Mouse (Mus musculus): ENCODE data around the gene Rnf123. TPM values are rescaled to one million over a fixed set of nuclear protein-coding genes. Genes with fewer than 3 reads are reported as not detected.

Gene Rnf123
- polyA plus RNA-seq (2012; rRNA removed) = 53.9 and 64.1 TPM in 2 replicates

GRCm38 (mm10) chr9:108082988-108083431 is at the start of gene Rnf123:
Rnf123 (minus strand) TSS chr9:108083346.

GRCm38 (mm10) chr9:108094184-108094941 is 11.2 kb upstream of the Rnf123 start, which contains the start of gene Apeh:
Apeh (minus strand) TSS chr9:108094606.

GRCm38 (mm10) chr9:108080168-108080567 is 3.0 kb downstream of the Rnf123 start, which contains the start of gene Mst1:
Mst1 (plus strand) TSS chr9:108080436.

DNA sequence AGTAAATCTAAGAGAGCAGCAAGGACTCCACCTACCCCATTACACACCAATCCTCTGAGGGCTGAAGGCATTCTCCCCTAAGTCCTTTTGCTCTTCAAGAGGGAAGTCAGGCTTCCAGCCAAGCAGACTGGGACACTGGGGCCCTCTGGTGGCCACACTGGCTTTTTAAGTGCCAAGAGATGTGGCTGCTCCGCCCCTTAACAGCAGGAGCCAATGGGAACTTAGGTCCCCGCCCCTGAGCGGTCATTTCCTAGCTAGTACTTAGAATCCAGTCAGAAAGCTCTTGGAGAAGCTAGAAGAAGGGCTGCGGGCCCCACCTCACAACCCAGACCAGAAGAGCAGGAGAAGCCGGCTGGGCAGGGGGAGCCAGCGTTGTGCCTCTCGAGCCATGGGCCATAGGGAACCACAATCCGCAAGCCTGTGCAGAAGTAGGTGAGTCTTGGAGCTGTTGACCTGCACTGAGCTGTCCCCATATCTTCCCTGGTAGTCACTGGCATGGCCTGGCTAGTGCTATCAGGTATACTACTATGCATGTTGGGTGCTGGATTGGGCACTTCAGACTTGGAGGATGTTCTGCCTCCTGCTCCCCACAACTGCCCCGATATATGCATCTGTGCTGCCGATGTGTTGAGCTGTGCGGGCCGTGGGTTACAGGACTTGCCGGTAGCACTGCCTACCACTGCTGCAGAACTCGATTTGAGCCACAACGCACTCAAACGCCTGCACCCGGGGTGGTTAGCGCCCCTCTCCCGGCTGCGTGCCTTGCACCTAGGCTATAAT is 30.1 kb downstream of the Rnf123 start, which contains the start of gene Amigo3:
Gene Amigo3 (plus strand): TSS at position 275 of the 780 bp plus-strand sequence.

DNA sequence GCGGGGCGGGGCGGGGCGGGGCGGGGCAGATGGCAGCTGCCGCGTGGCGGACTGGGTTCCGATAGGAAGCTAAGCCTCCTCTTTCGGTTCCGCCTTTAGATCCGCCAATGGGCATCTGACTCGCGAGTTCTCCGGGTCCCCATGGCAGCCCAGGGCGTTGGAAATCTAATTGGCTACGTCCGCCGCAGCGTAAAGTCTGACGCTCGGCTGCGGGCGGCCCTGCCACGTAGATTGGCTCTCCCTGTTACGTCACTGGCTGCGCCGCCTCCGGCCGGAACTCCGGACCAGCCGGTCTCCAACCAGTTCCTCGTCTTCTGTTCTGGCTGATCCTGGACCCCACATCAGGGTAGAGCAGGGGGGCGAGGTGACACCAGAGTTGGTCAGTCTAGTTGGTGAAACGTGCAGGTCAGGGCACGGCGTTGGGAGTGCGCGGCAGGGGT is 34.1 kb downstream of the Rnf123 start, which contains the start of gene Gmppb:
Gene Gmppb (plus strand): TSS at position 227 of the 440 bp plus-strand sequence.

DNA sequence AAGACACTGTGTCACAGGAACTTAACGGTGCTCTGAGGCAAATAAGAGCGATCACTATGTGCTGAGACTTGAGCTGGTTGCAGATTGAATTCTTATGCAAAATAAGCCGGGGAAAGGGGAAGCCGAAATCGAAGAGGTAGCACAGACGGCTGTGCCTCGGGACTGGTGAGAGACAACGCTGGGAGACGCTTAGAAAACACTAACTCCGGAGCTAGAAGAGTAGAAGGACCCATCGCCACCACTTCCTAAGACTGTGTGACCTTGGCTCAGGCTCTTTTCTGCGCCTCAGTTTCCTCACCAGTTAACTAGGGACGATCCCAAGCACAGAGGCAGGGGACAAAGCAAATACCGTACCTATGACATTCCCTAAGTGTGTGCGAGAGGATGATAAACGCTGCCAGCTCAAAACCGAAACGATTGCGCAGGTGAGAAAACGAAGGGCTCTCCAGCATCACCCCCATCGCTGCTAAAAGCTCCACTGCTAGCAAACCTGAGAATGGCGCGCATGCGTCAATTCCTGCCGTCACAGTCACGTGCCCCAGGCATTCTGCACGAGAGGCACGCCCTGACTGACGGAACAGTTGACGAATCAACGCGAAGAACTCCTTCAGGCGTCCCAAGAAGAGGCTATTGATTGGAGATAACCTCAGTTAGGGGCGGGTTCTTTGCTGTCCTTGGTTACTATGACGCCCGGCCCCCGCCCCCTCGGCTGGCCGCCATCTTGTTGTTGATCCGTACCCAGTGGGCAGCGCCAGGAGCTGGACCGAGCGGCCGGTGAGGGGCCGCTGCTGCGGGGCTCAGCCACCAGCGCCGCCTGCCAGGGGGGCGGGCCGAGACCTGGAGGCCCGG is 81.0 kb downstream of the Rnf123 start, which contains the start of gene Ip6k1:
Gene Ip6k1 (plus strand): TSS at position 580 of the 849 bp plus-strand sequence.

Other genes with a start within 250 kb of the Rnf123 start
- 15.2 and 17.3 TPM in 2 replicates for gene Rbm6, start 210.1 kb downstream of the Rnf123 start, polyA plus RNA-seq (2012; rRNA removed)
- gene Mon1a, start 195.2 kb downstream of the Rnf123 start, polyA plus RNA-seq (2012; rRNA removed) = 5.2 and 5.3 TPM in 2 replicates
- gene Mst1r, start 176.5 kb downstream of the Rnf123 start, polyA plus RNA-seq (2012; rRNA removed) = 2.3 and 3.0 TPM in 2 replicates
- gene Actl11, start 154.9 kb downstream of the Rnf123 start, polyA plus RNA-seq (2012; rRNA removed) = not detected in 2 replicates
- gene Camkv, start 147.7 kb downstream of the Rnf123 start, polyA plus RNA-seq (2012; rRNA removed) = 0.16 and 0.19 TPM in 2 replicates
- gene Traip, start 133.2 kb downstream of the Rnf123 start, polyA plus RNA-seq (2012; rRNA removed) = 3.0 TPM in 2 replicates
- 108 and 109 TPM in 2 replicates for gene Uba7, start 107.8 kb downstream of the Rnf123 start, polyA plus RNA-seq (2012; rRNA removed)
- 0.52 and 0.65 TPM in 2 replicates for gene Gm20661, start 100.3 kb downstream of the Rnf123 start, polyA plus RNA-seq (2012; rRNA removed)
- 16.2 and 17.0 TPM in 2 replicates for gene Inka1, start 97.5 kb downstream of the Rnf123 start, polyA plus RNA-seq (2012; rRNA removed)
- gene Cdhr4, start 90.8 kb downstream of the Rnf123 start, polyA plus RNA-seq (2012; rRNA removed) = 2.9 TPM in 2 replicates
- 1.1 TPM in 2 replicates for gene Gm20662, start 87.0 kb downstream of the Rnf123 start, polyA plus RNA-seq (2012; rRNA removed)
- 32.7 and 35.2 TPM in 2 replicates for gene Ip6k1, start 80.8 kb downstream of the Rnf123 start, polyA plus RNA-seq (2012; rRNA removed)
- gene Gmppb, start 34.1 kb downstream of the Rnf123 start, polyA plus RNA-seq (2012; rRNA removed) = 11.3 and 11.8 TPM in 2 replicates
- 0.44 and 0.62 TPM in 2 replicates for gene Amigo3, start 30.2 kb downstream of the Rnf123 start, polyA plus RNA-seq (2012; rRNA removed)
- 92.9 and 96.0 TPM in 2 replicates for gene Mst1, start 2.9 kb downstream of the Rnf123 start, polyA plus RNA-seq (2012; rRNA removed)
- 81.3 and 81.5 TPM in 2 replicates for gene Apeh, start 11.3 kb upstream of the Rnf123 start, polyA plus RNA-seq (2012; rRNA removed)
- 0.46 and 0.60 TPM in 2 replicates for gene Bsn, start 107.0 kb upstream of the Rnf123 start, polyA plus RNA-seq (2012; rRNA removed)
- gene Dag1, start 180.6 kb upstream of the Rnf123 start, polyA plus RNA-seq (2012; rRNA removed) = 8.4 and 9.0 TPM in 2 replicates
- 5.9 and 6.0 TPM in 2 replicates for gene Nicn1, start 207.1 kb upstream of the Rnf123 start, polyA plus RNA-seq (2012; rRNA removed)
- 10.6 and 10.9 TPM in 2 replicates for gene Amt, start 213.5 kb upstream of the Rnf123 start, polyA plus RNA-seq (2012; rRNA removed)
- 74.7 and 78.0 TPM in 2 replicates for gene Rhoa, start 222.8 kb upstream of the Rnf123 start, polyA plus RNA-seq (2012; rRNA removed)
- gene Tcta, start 222.8 kb upstream of the Rnf123 start, polyA plus RNA-seq (2012; rRNA removed) = 13.6 and 14.8 TPM in 2 replicates

Measured in liver, embryonic 18 days (tissue).